Mouse (Mus musculus) C2C12 (cell line): Measurements from ENCODE around the gene Arrdc2. TPM values are rescaled to one million over a fixed set of nuclear protein-coding genes. Genes with fewer than 3 reads are reported as not detected.

Experiments used
- H3K27me3 ChIP-seq: one replicate; pipeline ENCODE4 v1.6.1; 2011; ENCODE audit not compliant: control insufficient read depth, insufficient read depth, insufficient read length
- H3K36me3 ChIP-seq: one replicate; pipeline ENCODE4 v1.6.1; 2011; ENCODE audit not compliant: control insufficient read depth, insufficient read depth
- H3K4me3 ChIP-seq: one replicate; pipeline ENCODE4 v1.5.1; 2011; ENCODE audit warnings: mild to moderate bottlenecking, control low read depth; ENCODE audit not compliant: poor library complexity, insufficient read depth, severe bottlenecking
- H3K79me2 ChIP-seq: one replicate; pipeline ENCODE4 v1.6.1; 2011; ENCODE audit not compliant: control insufficient read depth, insufficient read depth
- H3K79me3 ChIP-seq: one replicate; pipeline ENCODE4 v1.6.1; 2011; ENCODE audit warnings: low read depth, control low read depth
- H3ac ChIP-seq: one replicate; pipeline ENCODE3; 2011; ENCODE audit warnings: low read depth; ENCODE audit not compliant: control insufficient read depth, insufficient read length
- CEBPB ChIP-seq: IDR thresholded peaks from one replicate; pipeline ENCODE4 v1.6.1; 2011; ENCODE audit warnings: low read depth, mild to moderate bottlenecking, control low read depth, moderate library complexity
- CTCF ChIP-seq: IDR thresholded peaks from one replicate; pipeline ENCODE4 v1.5.1; 2011; ENCODE audit not compliant: control insufficient read depth, insufficient read depth, insufficient read length
- FOSL1 ChIP-seq: IDR thresholded peaks from one replicate; pipeline ENCODE4 v1.8.0; 2011; ENCODE audit warnings: mild to moderate bottlenecking, low read length; ENCODE audit not compliant: poor library complexity, insufficient read depth, severe bottlenecking
- MAX ChIP-seq: IDR thresholded peaks from one replicate; pipeline ENCODE4 v1.6.1; 2011; ENCODE audit warnings: mild to moderate bottlenecking, control low read depth
- MYOD1 ChIP-seq: IDR thresholded peaks from one replicate; pipeline ENCODE4 v1.6.1; 2011; ENCODE audit warnings: low read depth; ENCODE audit not compliant: control insufficient read depth, insufficient read length
- MYOG ChIP-seq: IDR thresholded peaks from one replicate; pipeline ENCODE4 v1.6.1; 2011; ENCODE audit not compliant: control insufficient read depth, insufficient read length; ENCODE audit errors: extremely low read depth
- USF1 ChIP-seq: IDR thresholded peaks from one replicate; pipeline ENCODE4 v1.6.1; 2011; ENCODE audit warnings: low read depth, mild to moderate bottlenecking, control low read depth, moderate library complexity
- polyA plus RNA-seq: library from polyadenylated mRNA; unstranded; fragments of >200 nt; fragmentation: generic; extraction: Trizol; gene quantifications from one replicate; pipeline ENCODE4 v1.2.1, GENCODE M21; 2012; ENCODE audit warnings: missing spikeins

Gene Arrdc2
- polyA plus RNA-seq, 1 experiment, result 4.4 TPM

DNA sequence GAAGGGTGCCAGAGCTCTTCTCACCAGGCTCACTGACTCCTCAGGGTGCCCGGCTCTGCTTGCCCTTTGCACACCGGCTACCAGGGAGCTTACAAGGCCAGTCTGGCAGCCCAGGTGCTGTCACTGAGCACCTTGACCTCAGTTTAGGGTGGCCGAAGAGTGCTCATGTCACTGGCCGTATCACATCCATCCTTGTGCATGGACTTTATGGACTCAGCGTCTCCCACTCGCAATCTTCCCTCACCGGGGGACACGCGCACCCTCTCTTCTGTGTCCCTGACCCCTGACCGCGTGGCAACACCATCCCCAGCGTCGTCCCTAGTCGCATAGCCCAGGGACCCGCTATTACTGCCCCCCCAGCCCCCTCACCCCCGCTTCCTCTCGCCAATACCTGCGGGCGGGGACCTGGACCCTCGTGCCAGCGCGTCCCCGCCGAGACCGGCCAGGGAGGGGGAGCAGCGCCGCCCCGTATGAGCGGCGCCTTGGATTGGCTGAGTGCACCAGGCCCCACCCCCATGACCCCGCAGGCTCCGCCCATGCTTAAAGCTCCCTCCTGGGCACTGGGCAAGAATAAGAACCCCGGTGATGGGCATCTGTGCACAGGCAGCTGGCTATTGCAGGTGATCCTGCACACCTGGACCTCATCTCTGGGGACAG, 17.1 kb upstream of the Arrdc2 start:
- peak overlapping the region; percentile 55 for H3ac ChIP-seq
- H3K79me3 ChIP-seq, result no peaks in the 10 kb centered on the region
- H3K27me3 ChIP-seq, result no peaks in the 10 kb centered on the region
- H3K79me2 ChIP-seq, result no peaks in the 10 kb centered on the region
- H3K36me3 ChIP-seq, result no peaks in the 10 kb centered on the region
- H3K4me3 ChIP-seq, result no peak overlapping the region
- TF ChIP-seq MYOD1 (no peak), MYOG (no peak), USF1 (no peak), FOSL1 (no peak), MAX (no peak), CEBPB (no peak), CTCF (no peak)

DNA sequence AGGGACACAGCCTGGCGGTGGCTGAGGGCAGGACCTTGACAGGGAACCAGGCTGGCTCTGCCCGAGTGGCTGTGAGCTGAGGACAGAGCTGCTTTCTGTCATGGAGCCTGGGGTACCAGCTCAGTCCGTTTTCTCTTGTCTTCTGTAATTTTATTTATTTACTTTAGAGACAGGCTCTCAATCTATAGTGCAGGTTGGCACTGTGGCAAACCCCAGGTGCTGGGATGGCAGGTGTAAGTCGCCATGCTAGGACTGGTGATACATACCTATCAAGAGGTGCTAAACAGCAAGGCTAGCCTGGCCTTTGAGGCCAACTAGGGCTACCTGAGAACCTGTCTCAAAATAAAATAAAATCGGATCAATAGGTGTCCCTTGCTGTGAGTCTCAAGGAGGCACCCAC, 16.5 kb upstream of the Arrdc2 start:
- TF ChIP-seq USF1, result no peak
- H3K27me3 ChIP-seq, result no peaks in the 10 kb centered on the region
- H3K79me3 ChIP-seq, result no peaks in the 10 kb centered on the region
- H3K4me3 ChIP-seq, result no peak overlapping the region
- H3K79me2 ChIP-seq, result no peaks in the 10 kb centered on the region
- H3K36me3 ChIP-seq, result no peaks in the 10 kb centered on the region
- no peak overlapping the region for H3ac ChIP-seq

DNA sequence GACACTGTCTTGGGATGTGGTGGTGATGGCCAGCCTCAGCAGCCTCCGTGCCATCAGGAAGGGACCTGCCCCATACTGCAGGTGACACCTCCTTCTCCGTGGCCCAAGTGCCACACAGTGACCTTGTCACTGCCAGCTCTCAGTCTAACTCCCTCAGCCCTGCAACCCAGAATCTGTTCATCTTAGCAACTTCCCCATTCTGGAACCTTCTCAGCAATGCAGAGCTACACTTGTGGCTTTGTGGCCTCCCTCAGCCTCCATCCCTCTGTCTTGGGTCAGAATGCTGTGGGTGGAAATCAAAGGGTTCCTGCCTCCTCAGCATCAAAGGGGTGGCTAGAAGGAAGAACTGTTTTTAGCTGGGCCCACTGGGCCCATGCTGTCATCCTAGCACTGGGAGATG, 14.3 kb upstream of the Arrdc2 start:
- H3K4me3 ChIP-seq, result no peak overlapping the region
- no peak for TF ChIP-seq MAX
- TF ChIP-seq MYOG, result no peak
- no peak for TF ChIP-seq FOSL1
- TF ChIP-seq MYOD1, result no peak
- TF ChIP-seq USF1, result no peak
- TF ChIP-seq CTCF, result no peak
- TF ChIP-seq CEBPB, result no peak
- no peaks in the 10 kb centered on the region for H3K27me3 ChIP-seq
- H3ac ChIP-seq, result no peak overlapping the region
- no peaks in the 10 kb centered on the region for H3K79me2 ChIP-seq
- no peaks in the 10 kb centered on the region for H3K36me3 ChIP-seq
- no peaks in the 10 kb centered on the region for H3K79me3 ChIP-seq

DNA sequence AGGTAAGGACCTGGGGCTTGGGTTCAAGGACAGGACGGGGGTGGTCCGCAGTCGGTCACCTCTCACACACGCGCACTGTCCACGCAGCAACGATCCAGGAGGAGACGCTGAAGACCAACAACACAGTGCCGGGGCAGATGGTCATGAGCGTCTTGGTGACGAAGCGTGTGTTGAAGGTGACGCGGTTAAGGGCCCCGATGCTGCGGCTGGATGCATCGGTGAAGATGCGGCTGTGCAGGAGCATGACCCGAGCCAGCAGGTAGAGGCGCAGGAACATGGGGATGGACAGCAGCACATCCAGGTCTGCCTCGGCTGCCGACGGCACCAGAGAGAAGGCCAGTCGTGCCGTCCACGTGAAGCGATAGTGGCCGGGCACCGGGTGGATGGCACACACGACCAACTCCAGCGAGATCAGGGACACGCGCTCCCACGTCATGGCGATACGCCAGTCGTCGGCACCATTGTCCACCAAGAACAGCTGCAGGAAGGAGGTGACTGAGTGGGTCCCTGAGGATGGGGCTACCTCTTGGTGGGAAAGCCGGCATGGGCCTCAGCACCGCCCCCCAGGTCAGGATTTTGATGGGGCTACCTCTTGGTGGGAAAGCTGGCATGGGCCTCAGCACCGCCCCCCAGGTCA, 13.2 kb upstream of the Arrdc2 start:
- Histone ChIP-seq H3ac (no peak overlapping the region), H3K27me3 (no peaks in the 10 kb centered on the region), H3K36me3 (no peaks in the 10 kb centered on the region), H3K79me2 (no peaks in the 10 kb centered on the region), H3K4me3 (no peak overlapping the region), H3K79me3 (no peaks in the 10 kb centered on the region)
- TF ChIP-seq MYOD1, result no peak
- no peak for TF ChIP-seq CTCF
- TF ChIP-seq MAX, result no peak
- TF ChIP-seq CEBPB, result no peak
- no peak for TF ChIP-seq MYOG

DNA sequence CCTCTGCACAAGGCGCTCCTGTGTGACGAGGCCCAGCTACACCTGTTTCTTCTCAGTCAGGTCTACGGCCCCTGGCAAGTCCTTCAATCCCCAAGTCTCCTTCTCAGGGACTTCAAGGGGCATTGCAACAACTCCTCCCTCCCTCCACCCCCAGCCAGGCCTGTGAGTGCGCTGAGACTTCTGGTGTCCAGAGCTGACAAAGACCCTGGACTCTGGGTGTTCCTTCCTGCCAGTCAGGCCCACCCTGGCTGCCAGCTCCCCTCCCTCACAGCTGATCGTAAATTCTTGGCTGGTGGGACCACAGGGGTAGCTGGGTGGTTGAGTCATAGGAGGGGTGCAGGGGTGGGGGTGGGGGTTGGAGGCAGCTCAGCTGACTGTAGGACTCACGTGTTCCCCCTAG, 12.3 kb upstream of the Arrdc2 start:
- no peaks in the 10 kb centered on the region for H3K36me3 ChIP-seq
- no peaks in the 10 kb centered on the region for H3K79me2 ChIP-seq
- H3K27me3 ChIP-seq, result no peaks in the 10 kb centered on the region
- H3K79me3 ChIP-seq, result no peaks in the 10 kb centered on the region
- no peak for TF ChIP-seq MYOG
- TF ChIP-seq MAX, result no peak
- TF ChIP-seq CTCF, result no peak
- no peak for TF ChIP-seq FOSL1
- no peak for TF ChIP-seq MYOD1
- H3K4me3 ChIP-seq, result no peak overlapping the region
- H3ac ChIP-seq, result no peak overlapping the region

DNA sequence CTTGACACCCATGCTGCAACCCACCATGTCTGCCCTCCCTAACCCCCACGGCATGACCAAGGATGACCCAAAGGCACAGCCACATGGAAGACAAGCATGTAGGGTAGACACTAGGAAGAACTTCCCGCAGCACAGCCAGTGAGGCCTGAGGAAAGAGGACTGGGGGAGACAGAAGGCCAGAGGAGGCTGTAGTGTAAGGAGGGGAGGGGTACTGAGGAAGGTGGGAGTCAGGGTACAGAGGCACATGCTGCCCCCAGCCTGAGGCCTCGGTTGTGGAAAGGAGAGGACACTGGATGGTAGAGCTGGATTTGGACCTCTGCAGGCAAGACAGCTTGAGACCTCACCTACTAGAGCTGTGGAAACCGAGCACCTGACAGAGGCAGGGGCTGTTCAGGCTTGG, 11.4 kb upstream of the Arrdc2 start:
- no peaks in the 10 kb centered on the region for H3K79me3 ChIP-seq
- no peaks in the 10 kb centered on the region for H3K79me2 ChIP-seq
- no peak overlapping the region for H3K4me3 ChIP-seq
- no peaks in the 10 kb centered on the region for H3K27me3 ChIP-seq
- TF ChIP-seq CEBPB (no peak), FOSL1 (no peak), MAX (no peak), MYOG (no peak), USF1 (no peak), MYOD1 (no peak), CTCF (no peak)
- H3ac ChIP-seq, result no peak overlapping the region
- no peaks in the 10 kb centered on the region for H3K36me3 ChIP-seq
